Mouse (Mus musculus) embryo, embryonic 10.5 days (tissue): ENCODE data around the gene Abcf1.
A peak's percentile ranks its signal among the peaks of the same experiment; 100 is the strongest.
"Not testable (repeated sequence)": the region's sequence is repeated elsewhere in the genome, so short reads cannot be mapped to it uniquely, and the experiment has no call there.

Experiments
- DNase-seq: peaks from one replicate; pipeline ENCODE4 v3.0.0-alpha.2; 2015; ENCODE audit warnings: low spot score

The Abcf1 gene

DNA sequence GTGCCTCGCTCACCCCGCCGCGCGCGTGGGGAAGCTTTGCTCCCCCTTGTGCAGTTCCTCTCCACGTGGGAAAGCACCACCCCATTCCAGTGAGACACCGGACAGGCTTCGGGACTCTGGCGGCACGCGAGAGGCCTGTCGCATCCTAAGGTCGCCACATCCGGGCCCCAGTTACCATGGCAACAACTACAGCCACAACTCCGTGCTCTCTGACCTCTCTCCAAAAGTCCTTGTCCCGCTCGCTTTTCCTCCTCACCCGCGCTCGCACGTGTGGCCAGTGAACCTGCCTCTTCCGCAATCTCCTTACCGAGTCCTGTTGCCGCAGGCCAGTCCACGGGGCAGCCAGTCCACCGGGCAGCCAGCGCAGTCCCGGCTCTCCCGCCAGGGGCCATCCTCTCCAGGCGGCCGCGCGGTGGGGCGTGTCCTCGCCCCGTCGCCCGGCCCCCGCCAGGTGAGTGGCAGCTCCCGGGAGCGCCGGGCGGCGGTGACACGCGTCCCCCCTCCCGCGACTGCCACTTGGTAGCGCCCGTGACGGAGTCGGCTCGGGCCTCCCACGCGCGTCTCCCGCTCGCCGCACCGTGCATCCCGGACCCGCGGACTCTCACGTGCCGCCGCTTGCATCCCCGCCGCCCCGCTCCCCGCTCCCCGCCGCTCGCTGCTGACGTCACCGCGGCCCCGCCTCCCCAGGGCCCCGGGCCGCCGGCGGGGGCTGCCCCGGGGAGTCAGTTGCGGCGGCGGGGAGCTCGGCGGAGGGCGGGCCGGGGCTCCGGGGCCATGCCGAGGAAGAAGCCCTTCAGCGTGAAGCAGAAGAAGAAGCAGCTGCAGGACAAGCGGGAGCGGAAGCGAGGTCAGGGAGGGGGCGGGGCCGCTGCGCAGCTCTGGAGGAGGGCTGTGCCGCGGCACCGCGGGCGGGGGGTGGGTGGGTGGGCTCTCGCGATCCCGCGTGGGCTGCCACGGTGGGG is 10.1 kb upstream of the Abcf1 start, which contains the start of the genes Gnl1 and Prr3:
Gnl1 (plus strand) TSS at position 451 of the 962 bp plus-strand sequence.
Prr3 (minus strand) TSS at position 836 of the 962 bp plus-strand sequence.
- peak; percentile 94 for DNase-seq

- DNase-seq: peak; percentile 91
These were observed 9.3 kb upstream of the Abcf1 start for GRCm38 (mm10) chr17:35978811-35979400.

GRCm38 (mm10) chr17:35972131-35972530 is 2.6 kb upstream of the Abcf1 start:
- DNase-seq: no peak

- DNase-seq: no peak
These were observed 1.9 kb downstream of the Abcf1 start for GRCm38 (mm10) chr17:35967621-35968020.

DNA sequence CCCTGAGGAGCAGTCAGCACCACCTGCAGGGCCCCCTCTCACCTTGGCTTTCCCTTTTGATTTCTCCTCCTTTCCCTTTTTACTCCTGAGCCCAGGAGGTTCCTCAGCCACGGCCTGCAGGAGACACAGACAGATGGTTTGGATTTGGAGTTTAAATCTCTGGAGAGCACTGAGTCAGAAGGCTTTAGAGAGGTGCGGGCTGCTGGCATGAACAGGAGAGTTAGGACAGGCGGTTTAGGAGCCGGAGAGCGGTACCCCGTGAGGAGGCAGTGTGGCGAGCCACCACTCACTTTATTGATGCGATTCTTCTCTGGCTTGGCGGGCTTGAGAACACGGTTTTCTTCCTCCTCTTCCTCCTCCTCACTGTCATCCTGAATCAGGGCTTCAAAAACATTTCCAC is 6.3 kb downstream of the Abcf1 start:
- DNase-seq: no peak

DNA sequence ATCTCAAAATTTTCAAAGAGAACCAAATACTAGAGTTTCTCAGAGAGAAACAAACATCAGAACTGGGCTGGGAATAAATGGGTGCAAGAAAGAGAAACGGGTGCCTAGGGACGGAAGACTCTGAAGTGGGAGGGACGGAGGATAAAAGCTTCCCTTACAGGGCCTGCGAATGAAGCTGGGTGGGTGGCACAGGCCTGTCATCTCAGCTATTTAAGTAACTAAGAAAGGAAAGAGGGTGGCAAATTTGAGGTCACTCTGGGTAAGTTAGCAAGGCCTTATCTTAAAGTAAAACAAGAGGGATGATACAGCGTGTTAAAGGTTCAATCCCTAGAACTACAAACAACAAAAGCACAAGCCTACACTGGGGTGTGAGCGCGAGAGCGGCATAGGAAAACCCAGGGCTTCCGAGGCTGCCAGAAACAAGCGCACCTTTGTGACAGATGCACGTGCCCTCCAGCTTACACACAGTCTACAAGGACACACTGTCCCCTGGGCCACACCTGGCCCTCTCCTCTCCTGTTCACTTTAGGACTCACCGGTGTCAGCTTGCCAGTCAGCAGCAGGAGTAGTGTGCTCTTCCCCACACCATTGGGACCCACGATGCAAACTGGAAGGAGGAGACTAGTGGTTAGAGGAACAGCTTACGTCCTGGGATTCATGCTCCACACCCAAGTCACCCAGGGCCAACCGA is 10.9 kb downstream of the Abcf1 start:
- DNase-seq: no peak

- DNase-seq: no peak
These were observed 14.9 kb downstream of the Abcf1 start for GRCm38 (mm10) chr17:35954665-35955064.

- DNase-seq: not testable (repeated sequence)
These were observed 17.0 kb downstream of the Abcf1 start for GRCm38 (mm10) chr17:35952559-35952958.

GRCm38 (mm10) chr17:35950946-35951345 is 18.6 kb downstream of the Abcf1 start:
- not testable (repeated sequence) for DNase-seq

DNA sequence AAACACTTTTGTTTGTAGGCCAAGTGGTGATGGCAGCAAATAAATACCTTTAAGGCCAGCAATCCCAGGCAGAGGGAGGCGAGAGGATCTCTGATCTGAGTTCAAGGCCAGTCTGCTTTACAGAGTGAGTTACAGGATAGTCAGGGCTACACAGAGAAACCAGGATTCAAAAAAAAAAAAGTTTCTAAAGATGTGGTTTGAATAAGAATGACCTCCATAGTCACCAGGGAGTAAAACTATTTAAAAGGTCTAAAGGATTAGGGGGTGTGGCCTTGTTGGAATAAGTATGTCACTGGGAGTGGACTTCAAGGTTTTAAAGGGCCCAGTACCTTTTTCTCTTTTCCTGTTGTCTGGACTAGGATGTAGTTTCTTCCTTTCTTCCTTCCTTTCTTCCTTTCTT is 29.6 kb downstream of the Abcf1 start:
- DNase-seq: no peak

DNA sequence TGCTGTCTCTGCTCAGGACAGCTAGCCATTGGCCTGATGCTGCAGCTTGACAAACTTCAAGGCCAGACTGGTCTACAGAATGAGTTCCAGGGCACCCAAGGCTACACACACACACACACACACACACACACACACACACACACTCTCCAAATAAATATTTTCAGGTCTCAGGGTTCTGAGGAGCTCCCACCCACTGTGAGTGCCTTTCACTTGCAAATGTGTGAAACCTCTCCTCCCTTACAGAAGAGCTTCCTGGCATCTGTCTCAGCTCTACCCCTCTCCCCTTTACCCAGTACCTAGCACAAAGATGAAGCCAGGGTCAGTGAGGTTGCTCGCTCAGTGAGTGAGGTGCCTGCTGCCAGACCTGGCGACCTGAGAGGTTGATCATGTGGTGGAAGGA is 30.5 kb downstream of the Abcf1 start:
- no peak for DNase-seq

GRCm38 (mm10) chr17:35937700-35938348 is 31.7 kb downstream of the Abcf1 start:
- DNase-seq: peak; percentile 75

DNA sequence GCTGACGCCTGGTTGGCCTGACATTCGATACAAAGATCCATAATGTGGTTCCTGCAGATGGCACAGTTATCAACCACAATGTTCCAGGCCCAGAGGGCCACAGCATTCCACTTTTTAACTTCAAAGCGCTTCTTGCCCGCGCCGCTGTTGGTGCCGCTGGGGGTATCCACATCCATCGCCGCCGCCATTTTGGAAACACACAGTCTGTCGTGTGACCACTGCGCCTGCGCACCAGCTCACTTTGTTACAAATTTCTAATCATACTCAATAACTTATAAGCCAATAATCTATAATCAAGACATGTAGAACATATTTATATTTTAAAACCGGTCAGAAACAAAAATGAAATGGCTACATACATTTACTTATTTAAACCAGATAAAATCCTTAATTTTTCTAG is 33.8 kb downstream of the Abcf1 start:
- not testable (repeated sequence) for DNase-seq

DNA sequence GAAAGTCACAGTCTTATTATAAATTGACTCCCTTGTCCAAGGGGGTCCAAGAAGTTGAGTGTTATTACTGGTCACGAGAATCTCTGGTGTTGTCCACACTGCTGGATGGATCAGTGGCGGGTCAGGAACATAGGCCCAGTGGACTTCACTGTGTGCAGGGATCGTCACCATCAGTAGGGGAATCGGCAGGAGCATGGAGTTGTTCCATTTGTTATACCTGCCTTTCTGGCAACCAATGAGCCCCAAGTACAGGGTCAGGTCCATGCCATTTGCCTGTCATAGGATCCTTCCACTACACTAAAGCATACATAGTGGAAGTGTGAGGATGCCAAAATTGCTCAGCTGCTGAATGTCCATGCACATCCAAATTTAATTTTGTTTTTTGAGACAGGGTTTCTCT is 37.0 kb downstream of the Abcf1 start:
- no peak for DNase-seq

GRCm38 (mm10) chr17:35930627-35931026 is 38.9 kb downstream of the Abcf1 start:
- no peak for DNase-seq

DNA sequence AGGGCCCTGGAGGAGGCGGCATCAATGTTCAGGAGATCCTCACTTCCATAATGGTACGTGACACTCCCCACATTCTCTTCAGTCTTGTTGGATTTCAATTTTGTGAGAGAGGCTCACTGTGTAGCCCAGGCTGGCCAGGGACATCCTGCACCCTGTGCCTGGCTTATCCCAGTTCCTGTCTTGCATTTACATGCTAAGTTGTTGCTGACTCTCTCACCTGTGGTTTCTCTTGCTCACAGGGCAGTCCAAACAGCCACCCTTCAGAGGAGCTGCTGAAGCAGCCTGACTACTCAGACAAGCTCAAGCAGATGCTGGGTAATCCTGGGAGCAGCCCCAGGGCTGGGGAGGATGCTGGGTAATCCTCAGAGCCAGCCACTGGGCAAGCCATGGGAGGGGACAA is 40.0 kb downstream of the Abcf1 start:
- DNase-seq: no peak

GRCm38 (mm10) chr17:35927471-35927870 is 42.1 kb downstream of the Abcf1 start:
- DNase-seq: no peak

DNA sequence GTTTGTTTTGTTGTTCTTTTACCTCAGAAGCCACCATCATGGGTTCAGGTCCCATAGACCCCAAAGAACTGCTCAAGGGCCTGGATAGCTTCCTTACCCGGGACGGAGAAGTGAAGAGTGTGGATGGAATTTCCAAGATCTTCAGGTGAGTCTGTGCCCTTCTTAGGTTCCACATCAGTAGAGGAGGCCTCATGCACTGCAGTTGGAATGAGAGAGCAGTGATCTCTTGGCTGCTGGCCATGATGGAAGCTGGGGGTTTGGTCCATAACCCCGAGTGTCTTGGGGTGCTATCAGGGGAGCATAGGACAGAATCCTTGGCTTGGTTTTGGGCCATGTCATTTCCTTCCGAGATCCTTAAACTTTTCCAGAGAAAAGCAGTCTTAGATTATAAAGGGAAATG is 46.3 kb downstream of the Abcf1 start:
- DNase-seq: no peak

- DNase-seq: no peak
These were observed 47.0 kb downstream of the Abcf1 start for GRCm38 (mm10) chr17:35922566-35922965.

- DNase-seq: no peak
These were observed 47.9 kb downstream of the Abcf1 start for GRCm38 (mm10) chr17:35921710-35922109.

DNA sequence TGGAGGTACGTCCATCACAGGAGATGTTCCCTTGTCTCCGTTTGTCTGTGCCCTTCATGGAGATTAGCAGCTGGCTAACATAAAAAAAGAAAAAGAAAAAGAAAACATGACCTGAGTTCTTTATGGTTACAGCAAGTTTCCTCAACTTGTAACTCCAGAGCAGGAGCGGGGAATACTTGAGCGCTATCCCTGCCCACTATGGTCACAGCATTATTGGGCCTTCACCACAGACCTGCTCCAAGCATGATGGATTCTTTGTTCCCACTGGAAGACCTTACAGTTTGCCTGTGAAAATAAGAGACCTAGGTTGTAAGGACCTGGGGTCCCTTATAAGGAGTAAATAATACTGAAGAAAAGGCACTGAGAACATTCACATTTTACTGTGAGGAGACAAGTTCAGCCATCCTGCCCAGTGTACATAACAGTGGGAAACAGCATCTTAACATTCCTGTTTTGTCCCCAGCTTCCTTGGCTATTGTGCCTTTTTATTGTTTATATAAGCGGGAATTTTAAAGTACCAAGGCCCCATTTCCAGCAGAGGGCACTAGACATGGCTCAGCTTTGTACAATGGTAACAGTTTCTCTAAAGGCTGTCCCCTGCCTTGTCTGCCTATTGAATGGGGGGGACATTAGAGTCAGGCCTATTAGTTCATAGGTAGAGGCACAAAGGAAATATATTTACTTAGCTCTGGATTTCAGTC is 48.5 kb downstream of the Abcf1 start:
- DNase-seq: peak; percentile 81
